Mouse (Mus musculus) ES-Bruce4 (cell line): ENCODE measurements around the gene Wwc2.

Source experiments
- CTCF ChIP-seq: IDR thresholded peaks from one replicate; pipeline ENCODE4 v1.8.1; 2011; ENCODE audit warnings: low read depth, low read length
- EP300 ChIP-seq: IDR thresholded peaks from 2 replicates; pipeline ENCODE4 v1.6.1; 2011; ENCODE audit warnings: low read depth, low read length; ENCODE audit not compliant: insufficient read depth
- POLR2A ChIP-seq: IDR thresholded peaks from one replicate; pipeline ENCODE4 v1.8.1; 2011; ENCODE audit warnings: low read length; ENCODE audit not compliant: insufficient read depth

DNA sequence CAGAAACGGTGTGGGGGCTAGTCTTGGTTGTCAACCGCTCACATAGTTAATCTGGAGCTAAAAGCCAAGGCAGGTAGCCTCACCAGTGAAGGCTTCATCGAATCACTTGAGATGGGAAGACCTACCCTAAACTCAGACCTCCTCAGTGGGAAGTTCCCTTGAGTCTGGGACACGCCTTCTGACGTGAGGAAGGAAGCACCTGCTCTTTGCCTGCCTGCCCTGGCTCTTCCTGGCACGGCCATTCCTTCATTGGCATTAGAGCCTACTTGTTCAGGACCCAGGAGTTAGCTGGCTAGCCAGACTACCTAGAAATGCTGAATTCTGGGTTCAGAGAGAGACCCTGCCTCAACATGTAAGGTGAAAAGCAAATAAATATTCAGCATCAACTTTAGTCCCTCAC, 9.6 kb downstream of the Wwc2 start:
- TF ChIP-seq EP300: no peak
- no peak for TF ChIP-seq POLR2A
- no peak for TF ChIP-seq CTCF
